Mouse (Mus musculus): ENCODE results near the gene Zfp105. TPM values are rescaled to one million over a fixed set of nuclear protein-coding genes. Genes with fewer than 3 reads are reported as not detected.

The Zfp105 gene
- polyA plus RNA-seq (2014; fragmentation: Illumina TruSeq; extraction: RNeasy Lipid Tissue Mini Kit (QIAGEN cat#74804); ENCODE audit: low read depth, low replicate concordance), result 6.5 TPM

DNA sequence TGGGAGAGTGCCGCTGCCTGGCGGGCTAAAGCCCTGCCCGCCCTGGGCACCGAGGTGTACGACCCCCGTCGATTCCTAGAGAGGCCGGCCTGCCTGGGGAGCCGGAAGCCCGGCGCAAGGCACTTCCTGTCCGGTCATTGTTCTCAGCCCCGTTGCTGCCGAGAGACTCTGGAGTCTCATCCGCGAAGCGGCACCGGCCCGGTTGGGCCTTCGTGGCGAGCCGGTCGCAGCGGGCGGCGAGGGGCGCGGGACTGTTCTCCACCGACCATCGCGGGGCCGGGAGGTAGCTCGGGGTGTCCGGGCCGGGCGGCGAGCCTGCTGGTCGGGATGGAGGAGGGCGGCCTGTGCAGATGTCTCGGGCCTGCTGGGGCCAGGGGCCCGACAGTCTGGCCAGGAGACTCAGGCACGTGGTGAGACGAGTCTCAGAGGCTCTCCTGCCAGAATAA, at the start of gene Zfp105:
Zfp105 (plus strand) TSS at position 137 of the 446 bp plus-strand sequence.

DNA sequence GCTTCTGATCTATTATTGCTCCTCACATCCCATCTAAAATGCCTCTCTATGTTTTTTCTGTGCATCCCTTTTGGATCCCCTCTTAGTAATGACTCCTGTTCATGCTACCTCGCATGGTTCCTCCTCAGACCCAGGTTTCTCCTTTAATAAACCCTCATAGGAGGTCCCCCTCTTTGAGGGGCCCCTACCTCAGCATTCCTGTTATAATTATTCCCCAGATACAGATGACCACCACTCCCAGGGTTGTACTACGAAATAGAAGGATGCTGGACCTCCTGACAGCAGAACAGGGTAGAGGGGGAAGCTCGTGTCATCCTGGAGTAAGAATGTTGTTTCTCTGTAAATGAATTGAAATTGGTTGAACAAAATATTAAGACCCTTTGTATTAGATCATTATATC, 37.5 kb upstream of the Zfp105 start, which contains the start of gene Zkscan7:
Zkscan7 (plus strand) TSS at position 301 of the 400 bp plus-strand sequence.

DNA sequence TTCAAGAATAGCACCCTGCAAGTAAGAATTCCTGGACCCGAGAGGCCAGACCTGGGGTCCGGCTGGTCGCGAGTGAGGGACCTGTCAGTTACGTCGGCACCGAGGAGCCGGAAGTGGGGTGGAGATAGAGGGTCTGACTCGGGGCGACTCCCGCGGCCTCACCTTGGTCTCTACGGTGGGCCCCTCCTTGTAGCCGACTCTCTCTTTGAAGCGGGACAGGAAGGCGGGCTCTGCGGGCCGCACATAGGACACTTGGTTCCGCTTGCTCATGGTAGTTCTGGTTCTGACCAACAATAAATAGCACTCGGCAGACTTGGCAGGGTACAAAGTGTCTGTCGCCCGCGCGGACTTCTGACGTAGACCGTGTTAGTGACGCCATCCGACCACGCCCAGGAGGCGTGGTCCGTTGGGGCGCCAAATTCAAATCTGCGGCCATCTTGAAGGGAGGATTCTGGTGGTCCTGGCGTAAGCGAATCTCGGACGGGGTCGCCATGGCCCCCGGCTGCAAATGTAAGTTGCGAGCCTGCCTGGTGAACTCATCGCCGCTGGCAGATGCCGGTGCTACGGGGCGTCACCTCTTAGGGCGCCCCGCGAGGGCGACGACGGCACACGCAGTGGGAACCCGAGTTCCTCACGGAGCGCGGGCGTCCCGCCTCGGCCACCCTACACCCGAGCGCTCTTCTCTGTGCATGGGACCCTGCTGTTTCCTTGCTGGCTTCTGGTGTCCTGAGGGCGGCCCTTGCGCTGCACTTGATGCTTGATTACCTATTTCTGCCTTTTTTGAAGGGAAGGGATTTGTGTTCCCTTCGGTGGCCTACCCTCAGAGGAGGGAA, 28.0 kb downstream of the Zfp105 start, which contains the start of the genes 1110059G10Rik and Kif15:
1110059G10Rik (minus strand) TSS at position 358 of the 833 bp plus-strand sequence.
Kif15 (plus strand) TSS at position 404 of the 833 bp plus-strand sequence.

Other genes with a start within 250 kb of the Zfp105 start
- gene Topaz1, start 175.7 kb upstream of the Zfp105 start, polyA plus RNA-seq (2014; fragmentation: Illumina TruSeq; extraction: RNeasy Lipid Tissue Mini Kit (QIAGEN cat#74804); ENCODE audit: low read depth, low replicate concordance), result 0.08 TPM
- 58.7 TPM for gene Tcaim, start 117.5 kb upstream of the Zfp105 start, polyA plus RNA-seq (2014; fragmentation: Illumina TruSeq; extraction: RNeasy Lipid Tissue Mini Kit (QIAGEN cat#74804); ENCODE audit: low read depth, low replicate concordance)
- not detected for gene Gm35549, start 79.0 kb upstream of the Zfp105 start, polyA plus RNA-seq (2014; fragmentation: Illumina TruSeq; extraction: RNeasy Lipid Tissue Mini Kit (QIAGEN cat#74804); ENCODE audit: low read depth, low replicate concordance)
- 88.0 TPM for gene Zfp445, start 57.1 kb upstream of the Zfp105 start, polyA plus RNA-seq (2014; fragmentation: Illumina TruSeq; extraction: RNeasy Lipid Tissue Mini Kit (QIAGEN cat#74804); ENCODE audit: low read depth, low replicate concordance)
- gene Zkscan7, start 37.4 kb upstream of the Zfp105 start, polyA plus RNA-seq (2014; fragmentation: Illumina TruSeq; extraction: RNeasy Lipid Tissue Mini Kit (QIAGEN cat#74804); ENCODE audit: low read depth, low replicate concordance), result 25.3 TPM
- 68.7 TPM for gene 1110059G10Rik, start 27.9 kb downstream of the Zfp105 start, polyA plus RNA-seq (2014; fragmentation: Illumina TruSeq; extraction: RNeasy Lipid Tissue Mini Kit (QIAGEN cat#74804); ENCODE audit: low read depth, low replicate concordance)
- gene Kif15, start 28.0 kb downstream of the Zfp105 start, polyA plus RNA-seq (2014; fragmentation: Illumina TruSeq; extraction: RNeasy Lipid Tissue Mini Kit (QIAGEN cat#74804); ENCODE audit: low read depth, low replicate concordance), result 0.32 TPM
- 12.4 TPM for gene Tmem42, start 98.3 kb downstream of the Zfp105 start, polyA plus RNA-seq (2014; fragmentation: Illumina TruSeq; extraction: RNeasy Lipid Tissue Mini Kit (QIAGEN cat#74804); ENCODE audit: low read depth, low replicate concordance)
- not detected for gene Tgm4, start 111.7 kb downstream of the Zfp105 start, polyA plus RNA-seq (2014; fragmentation: Illumina TruSeq; extraction: RNeasy Lipid Tissue Mini Kit (QIAGEN cat#74804); ENCODE audit: low read depth, low replicate concordance)
- 27.2 TPM for gene Zdhhc3, start 190.1 kb downstream of the Zfp105 start, polyA plus RNA-seq (2014; fragmentation: Illumina TruSeq; extraction: RNeasy Lipid Tissue Mini Kit (QIAGEN cat#74804); ENCODE audit: low read depth, low replicate concordance)
- 13.4 TPM for gene Exosc7, start 190.1 kb downstream of the Zfp105 start, polyA plus RNA-seq (2014; fragmentation: Illumina TruSeq; extraction: RNeasy Lipid Tissue Mini Kit (QIAGEN cat#74804); ENCODE audit: low read depth, low replicate concordance)
- not detected for gene Clec3b, start 227.9 kb downstream of the Zfp105 start, polyA plus RNA-seq (2014; fragmentation: Illumina TruSeq; extraction: RNeasy Lipid Tissue Mini Kit (QIAGEN cat#74804); ENCODE audit: low read depth, low replicate concordance)

Measured in kidney, adult 10 weeks (tissue).